Mouse (Mus musculus): ENCODE data around the gene Bmp8a. TPM values are rescaled to one million over a fixed set of nuclear protein-coding genes. Genes with fewer than 3 reads are reported as not detected.

Bmp8a gene
- polyA plus RNA-seq, 1 experiment from 2014 or later = 0.20 TPM

DNA sequence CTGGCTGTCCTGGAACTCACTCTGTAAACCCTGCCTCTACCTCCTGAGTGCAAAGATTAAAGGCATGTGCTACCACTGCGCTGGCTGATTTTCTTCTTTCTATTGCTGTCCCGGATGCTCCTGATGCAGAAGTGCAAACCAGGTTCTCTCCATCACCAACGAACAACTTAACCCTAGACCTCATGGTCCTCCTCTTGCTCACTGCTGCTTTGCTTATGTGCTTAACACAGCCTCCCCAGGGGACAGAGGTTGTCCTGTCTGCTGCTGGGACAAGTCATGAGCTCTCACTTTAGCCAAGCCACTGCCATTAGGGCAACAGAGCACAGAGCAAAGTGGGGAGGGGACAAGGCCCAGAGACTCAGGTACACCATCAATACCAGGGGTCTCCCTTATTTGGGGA, 28.6 kb downstream of the Bmp8a start:
- Histone ChIP-seq H3K4me2 (replicated peaks; ENCODE audit: low read depth, low read length) (no peak overlapping the region), H3K9me3 (ENCODE audit: control insufficient read depth, low read length) (no peaks in the 10 kb centered on the region), H3K4me3 (ENCODE audit: low read length) (no peak overlapping the region), H3K36me3 (ENCODE audit: control insufficient read depth, insufficient read depth, low read length) (no peaks in the 10 kb centered on the region), H3K9ac (ENCODE audit: low read depth, low read length) (no peak overlapping the region), H3K27me3 (ENCODE audit: control insufficient read depth, insufficient read depth, low read length) (no peaks in the 10 kb centered on the region), H3K4me1 (ENCODE audit: control insufficient read depth, insufficient read depth, low read length) (no peaks in the 10 kb centered on the region), H3K27ac (ENCODE audit: low read depth, low read length) (no peak overlapping the region)
- ATAC-seq (ENCODE audit: low FRiP score, low TSS enrichment) = no peak
- WGBS = 89% methylated on average over 3 of the region's 3 CpGs

GRCm38 (mm10) chr4:123313010-123313409, 30.0 kb downstream of the Bmp8a start:
- no peaks in the 10 kb centered on the region for H3K27me3 ChIP-seq (ENCODE audit: control insufficient read depth, insufficient read depth, low read length)
- ATAC-seq (ENCODE audit: low FRiP score, low TSS enrichment) = no peak
- 84% methylated on average over 6 of the region's 6 CpGs for WGBS

DNA sequence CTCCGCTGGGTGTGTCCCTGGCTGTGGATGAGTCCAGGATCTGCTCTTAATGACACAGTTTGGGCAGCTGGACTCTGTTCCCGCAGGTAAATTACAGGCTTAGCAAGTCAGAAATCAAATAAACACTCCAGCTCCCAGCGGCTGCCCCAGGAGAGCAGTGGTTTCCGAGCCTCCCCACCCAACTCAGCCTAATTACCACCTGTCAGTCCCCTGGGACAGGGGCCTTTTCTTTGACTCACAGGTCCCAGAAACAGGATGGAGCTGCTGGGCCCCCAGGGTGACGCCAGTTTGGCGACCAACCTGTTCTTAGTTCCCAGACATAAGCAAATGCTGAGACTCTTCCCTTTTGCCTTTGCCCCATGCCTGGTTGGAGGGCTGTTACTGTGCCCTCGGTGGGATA, 31.2 kb downstream of the Bmp8a start:
- H3K36me3 ChIP-seq (ENCODE audit: control insufficient read depth, insufficient read depth, low read length) = peaks cover 3% of the 10 kb centered on the region; the same call in 1 of the 2 replicates
- H3K4me3 ChIP-seq (ENCODE audit: low read length) = no peak overlapping the region
- ATAC-seq (ENCODE audit: low FRiP score, low TSS enrichment) = no peak
- no peak overlapping the region for H3K9ac ChIP-seq (ENCODE audit: low read depth, low read length)
- H3K4me2 ChIP-seq (replicated peaks; ENCODE audit: low read depth, low read length) = no peak overlapping the region
- 82% methylated on average over 7 of the region's 7 CpGs for WGBS
- no peaks in the 10 kb centered on the region for H3K4me1 ChIP-seq (ENCODE audit: control insufficient read depth, insufficient read depth, low read length)
- H3K9me3 ChIP-seq (ENCODE audit: control insufficient read depth, low read length) = no peaks in the 10 kb centered on the region
- no peak overlapping the region for H3K27ac ChIP-seq (ENCODE audit: low read depth, low read length)
- H3K27me3 ChIP-seq (ENCODE audit: control insufficient read depth, insufficient read depth, low read length) = no peaks in the 10 kb centered on the region

More at GRCm38 (mm10) chr4:123313010-123313409, 30.0 kb downstream of the Bmp8a start:
- no peak overlapping the region for H3K4me2 ChIP-seq (replicated peaks; ENCODE audit: low read depth, low read length)
- H3K9me3 ChIP-seq (ENCODE audit: control insufficient read depth, low read length) = no peaks in the 10 kb centered on the region
- no peaks in the 10 kb centered on the region for H3K4me1 ChIP-seq (ENCODE audit: control insufficient read depth, insufficient read depth, low read length)
- H3K4me3 ChIP-seq (ENCODE audit: low read length) = no peak overlapping the region
- H3K27ac ChIP-seq (ENCODE audit: low read depth, low read length) = no peak overlapping the region
- no peak overlapping the region for H3K9ac ChIP-seq (ENCODE audit: low read depth, low read length)
- no peaks in the 10 kb centered on the region for H3K36me3 ChIP-seq (ENCODE audit: control insufficient read depth, insufficient read depth, low read length)

DNA sequence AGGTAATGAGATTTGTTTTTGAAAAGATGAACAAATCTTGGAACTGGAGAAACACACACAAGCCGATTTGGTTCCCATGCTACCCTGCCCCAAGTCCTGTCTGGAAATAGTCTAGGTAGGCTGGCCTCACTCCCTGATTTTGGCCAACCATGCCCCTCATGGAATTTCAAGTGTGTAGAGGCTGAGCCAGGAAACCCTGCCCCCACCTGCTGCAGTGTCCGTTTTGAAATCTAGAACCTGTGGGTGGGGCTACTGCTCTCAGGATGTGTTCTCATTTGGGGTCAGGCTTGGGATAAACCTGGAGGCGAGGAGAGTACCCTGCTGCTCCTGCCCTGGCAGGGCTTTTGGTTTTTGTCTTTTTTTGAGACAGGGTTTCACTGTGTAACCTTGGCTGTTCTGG, 34.8 kb downstream of the Bmp8a start:
- Histone ChIP-seq H3K27ac (ENCODE audit: low read depth, low read length) (no peak overlapping the region), H3K4me1 (ENCODE audit: control insufficient read depth, insufficient read depth, low read length) (no peaks in the 10 kb centered on the region), H3K9me3 (ENCODE audit: control insufficient read depth, low read length) (no peaks in the 10 kb centered on the region), H3K36me3 (ENCODE audit: control insufficient read depth, insufficient read depth, low read length) (peaks cover 7% of the 10 kb centered on the region; the same call in 1 of the 2 replicates), H3K4me2 (replicated peaks; ENCODE audit: low read depth, low read length) (no peak overlapping the region), H3K9ac (ENCODE audit: low read depth, low read length) (no peak overlapping the region), H3K4me3 (ENCODE audit: low read length) (no peak overlapping the region), H3K27me3 (ENCODE audit: control insufficient read depth, insufficient read depth, low read length) (no peaks in the 10 kb centered on the region)
- no peak for ATAC-seq (ENCODE audit: low FRiP score, low TSS enrichment)
- 46% methylated on average over 3 of the region's 3 CpGs for WGBS

GRCm38 (mm10) chr4:123306999-123307398, 36.1 kb downstream of the Bmp8a start:
- H3K27ac ChIP-seq (ENCODE audit: low read depth, low read length) = no peak overlapping the region
- no peaks in the 10 kb centered on the region for H3K4me1 ChIP-seq (ENCODE audit: control insufficient read depth, insufficient read depth, low read length)
- no peaks in the 10 kb centered on the region for H3K27me3 ChIP-seq (ENCODE audit: control insufficient read depth, insufficient read depth, low read length)
- peaks cover 18% of the 10 kb centered on the region for H3K36me3 ChIP-seq (ENCODE audit: control insufficient read depth, insufficient read depth, low read length)
- H3K4me3 ChIP-seq (ENCODE audit: low read length) = no peak overlapping the region
- H3K9ac ChIP-seq (ENCODE audit: low read depth, low read length) = no peak overlapping the region
- ATAC-seq (ENCODE audit: low FRiP score, low TSS enrichment) = no peak
- 82% methylated on average over 10 of the region's 10 CpGs for WGBS
- H3K4me2 ChIP-seq (replicated peaks; ENCODE audit: low read depth, low read length) = no peak overlapping the region
- no peaks in the 10 kb centered on the region for H3K9me3 ChIP-seq (ENCODE audit: control insufficient read depth, low read length)

DNA sequence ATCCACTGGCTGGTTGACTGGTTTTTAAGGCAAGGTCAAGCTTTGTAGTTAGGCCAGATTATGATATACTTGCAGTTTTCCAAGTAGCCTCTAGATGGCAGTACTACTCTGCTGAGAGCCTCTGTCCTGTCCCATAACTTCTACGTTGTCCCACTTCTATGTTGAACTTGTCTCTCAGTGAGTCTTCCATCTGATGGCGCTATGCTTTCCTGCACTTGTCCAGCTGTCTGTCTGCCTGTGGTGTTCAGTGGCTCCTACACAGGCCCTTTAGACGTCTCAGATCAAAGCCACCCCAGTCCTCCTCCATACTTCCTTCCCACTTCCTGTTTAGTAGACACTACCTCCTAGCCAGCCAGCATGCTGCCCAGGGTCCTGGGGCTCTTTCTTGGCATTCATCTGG, 37.3 kb downstream of the Bmp8a start:
- peak; percentile 47 for ATAC-seq (ENCODE audit: low FRiP score, low TSS enrichment)
- no peaks in the 10 kb centered on the region for H3K4me1 ChIP-seq (ENCODE audit: control insufficient read depth, insufficient read depth, low read length)
- H3K4me3 ChIP-seq (ENCODE audit: low read length) = no peak overlapping the region
- no peak overlapping the region for H3K4me2 ChIP-seq (replicated peaks; ENCODE audit: low read depth, low read length)
- WGBS = 26% methylated on average over 3 of the region's 3 CpGs
- H3K27ac ChIP-seq (ENCODE audit: low read depth, low read length) = no peak overlapping the region
- H3K36me3 ChIP-seq (ENCODE audit: control insufficient read depth, insufficient read depth, low read length) = peaks cover 24% of the 10 kb centered on the region
- H3K9ac ChIP-seq (ENCODE audit: low read depth, low read length) = no peak overlapping the region
- H3K27me3 ChIP-seq (ENCODE audit: control insufficient read depth, insufficient read depth, low read length) = no peaks in the 10 kb centered on the region
- no peaks in the 10 kb centered on the region for H3K9me3 ChIP-seq (ENCODE audit: control insufficient read depth, low read length)

DNA sequence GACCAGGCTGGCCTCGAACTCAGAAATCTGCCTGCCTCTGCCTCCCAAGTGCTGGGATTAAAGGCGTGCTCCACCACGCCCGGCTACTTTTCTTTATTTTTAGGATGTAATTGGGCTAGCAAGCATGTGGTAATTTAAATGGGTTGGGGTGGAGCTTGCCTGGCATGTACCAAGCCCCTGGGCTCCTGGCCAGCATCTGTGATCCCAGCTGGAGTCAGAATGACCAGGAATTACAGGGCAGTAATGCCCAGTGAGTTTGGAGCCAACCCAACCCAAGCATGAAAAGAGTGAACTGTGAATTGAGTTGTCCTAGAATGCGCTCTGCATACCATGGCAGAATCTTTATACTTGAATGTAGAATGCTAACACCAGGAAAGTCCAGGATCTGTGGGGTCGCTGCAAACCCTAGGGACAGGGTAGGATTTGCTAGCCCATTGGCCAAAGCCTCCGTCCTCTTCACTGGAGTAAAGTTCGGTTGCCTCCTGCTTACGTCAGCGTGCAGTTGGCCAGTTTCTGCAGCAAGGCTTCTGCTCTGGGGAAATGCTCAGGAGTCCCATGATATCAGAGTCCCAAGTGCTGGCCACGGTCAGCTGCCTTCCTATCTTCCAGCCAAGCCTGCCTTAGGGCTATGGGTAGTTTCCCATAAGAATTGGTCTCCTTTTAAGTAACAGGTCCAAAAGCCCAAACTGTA, 43.9 kb downstream of the Bmp8a start:
- ATAC-seq (ENCODE audit: low FRiP score, low TSS enrichment) = no peak
- Histone ChIP-seq H3K9me3 (ENCODE audit: control insufficient read depth, low read length) (no peaks in the 10 kb centered on the region), H3K27ac (ENCODE audit: low read depth, low read length) (no peak overlapping the region), H3K36me3 (ENCODE audit: control insufficient read depth, insufficient read depth, low read length) (peaks cover 80% of the 10 kb centered on the region), H3K27me3 (ENCODE audit: control insufficient read depth, insufficient read depth, low read length) (no peaks in the 10 kb centered on the region), H3K4me1 (ENCODE audit: control insufficient read depth, insufficient read depth, low read length) (no peaks in the 10 kb centered on the region), H3K9ac (ENCODE audit: low read depth, low read length) (no peak overlapping the region), H3K4me2 (replicated peaks; ENCODE audit: low read depth, low read length) (no peak overlapping the region), H3K4me3 (ENCODE audit: low read length) (no peak overlapping the region)
- 92% methylated on average over 11 of the region's 11 CpGs for WGBS

DNA sequence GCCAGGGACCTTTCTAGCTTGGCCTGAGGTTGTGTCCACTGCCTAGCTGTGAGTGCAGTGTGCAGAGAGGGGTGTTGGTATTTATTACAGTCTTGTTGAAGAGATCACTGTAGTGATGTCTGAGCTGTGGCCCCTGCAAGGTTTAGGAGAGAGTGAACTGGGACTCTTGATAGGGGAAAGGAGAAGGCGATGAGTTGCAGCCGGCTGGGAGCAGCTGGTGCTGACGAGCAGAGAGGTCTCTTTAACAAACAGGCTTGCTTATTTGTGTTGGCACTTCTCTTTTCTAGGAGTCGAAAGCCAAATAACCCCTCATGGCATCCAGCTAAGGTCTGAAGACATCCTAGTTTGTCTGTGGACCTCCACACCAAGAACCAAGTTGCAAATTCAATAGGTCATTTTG, 44.8 kb downstream of the Bmp8a start:
- Histone ChIP-seq H3K4me2 (replicated peaks; ENCODE audit: low read depth, low read length) (no peak overlapping the region), H3K36me3 (ENCODE audit: control insufficient read depth, insufficient read depth, low read length) (peaks cover 88% of the 10 kb centered on the region), H3K27me3 (ENCODE audit: control insufficient read depth, insufficient read depth, low read length) (no peaks in the 10 kb centered on the region), H3K27ac (ENCODE audit: low read depth, low read length) (no peak overlapping the region), H3K4me1 (ENCODE audit: control insufficient read depth, insufficient read depth, low read length) (no peaks in the 10 kb centered on the region), H3K4me3 (ENCODE audit: low read length) (no peak overlapping the region), H3K9ac (ENCODE audit: low read depth, low read length) (no peak overlapping the region), H3K9me3 (ENCODE audit: control insufficient read depth, low read length) (no peaks in the 10 kb centered on the region)
- no peak for ATAC-seq (ENCODE audit: low FRiP score, low TSS enrichment)
- WGBS = 79% methylated on average over 4 of the region's 4 CpGs

- Histone ChIP-seq H3K27me3 (ENCODE audit: control insufficient read depth, insufficient read depth, low read length) (no peaks in the 10 kb centered on the region), H3K4me2 (replicated peaks; ENCODE audit: low read depth, low read length) (no peak overlapping the region), H3K9me3 (ENCODE audit: control insufficient read depth, low read length) (no peaks in the 10 kb centered on the region), H3K27ac (ENCODE audit: low read depth, low read length) (no peak overlapping the region), H3K9ac (ENCODE audit: low read depth, low read length) (no peak overlapping the region), H3K4me1 (ENCODE audit: control insufficient read depth, insufficient read depth, low read length) (no peaks in the 10 kb centered on the region), H3K36me3 (ENCODE audit: control insufficient read depth, insufficient read depth, low read length) (peaks cover 89% of the 10 kb centered on the region), H3K4me3 (ENCODE audit: low read length) (no peak overlapping the region)
- ATAC-seq (ENCODE audit: low FRiP score, low TSS enrichment) = no peak
- WGBS = 94% methylated on average over 22 of the region's 22 CpGs
Measured at GRCm38 (mm10) chr4:123297195-123297960, 45.7 kb downstream of the Bmp8a start.
